Mouse (Mus musculus): Measurements from ENCODE around the gene Phf21a. TPM values are rescaled to one million over a fixed set of nuclear protein-coding genes. Genes with fewer than 3 reads are reported as not detected.

The Phf21a gene
- 54.9 TPM for polyA plus RNA-seq (2017; shearing (Covaris generic))

GRCm38 (mm10) chr2:92092817-92093216 is at the start of gene Phf21a:
Gene Phf21a (plus strand): TSS chr2:92093117.

GRCm38 (mm10) chr2:92374514-92374913 is 281.6 kb downstream of the Phf21a start, which contains the start of the genes Pex16 and Large2:
Gene Pex16 (plus strand): TSS chr2:92374676.
Gene Large2 (minus strand): TSS chr2:92374869.

DNA sequence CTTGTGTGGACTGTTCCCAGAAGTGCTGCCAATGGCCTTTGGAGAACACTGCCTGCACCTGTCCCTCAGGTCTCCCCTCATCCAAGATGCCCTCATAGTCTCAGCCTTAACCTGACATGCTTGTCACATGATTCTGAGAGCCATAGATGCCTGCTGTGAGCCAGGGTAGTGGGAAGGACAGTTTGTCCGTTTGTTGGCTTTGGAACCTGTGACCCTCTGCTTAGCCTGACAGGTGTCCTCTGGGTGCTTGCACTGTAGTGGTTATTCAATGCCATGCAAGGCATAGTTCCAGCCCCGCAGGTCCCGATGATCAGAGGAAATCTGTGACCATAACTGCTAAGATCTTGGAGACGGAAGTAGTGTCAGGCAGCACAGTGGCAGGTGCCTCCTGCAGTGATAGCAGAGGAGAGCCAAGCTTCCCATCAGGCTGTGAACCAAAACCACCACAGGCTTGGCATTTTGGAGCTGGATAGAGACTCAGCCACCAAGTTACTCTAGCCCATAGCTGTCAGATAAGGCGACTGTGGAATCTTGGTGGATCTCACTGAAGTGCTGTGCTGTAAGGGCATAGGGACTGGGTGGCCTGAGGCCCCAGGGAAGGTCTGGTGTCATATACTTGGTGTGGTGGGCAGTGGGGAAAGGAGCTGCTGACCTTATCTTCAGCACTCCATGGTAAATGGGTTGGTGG is 289.1 kb downstream of the Phf21a start, which contains the start of gene 1700029I15Rik:
Gene 1700029I15Rik, plus strand, starts transcription at position 638 of the 688 bp plus-strand sequence.

DNA sequence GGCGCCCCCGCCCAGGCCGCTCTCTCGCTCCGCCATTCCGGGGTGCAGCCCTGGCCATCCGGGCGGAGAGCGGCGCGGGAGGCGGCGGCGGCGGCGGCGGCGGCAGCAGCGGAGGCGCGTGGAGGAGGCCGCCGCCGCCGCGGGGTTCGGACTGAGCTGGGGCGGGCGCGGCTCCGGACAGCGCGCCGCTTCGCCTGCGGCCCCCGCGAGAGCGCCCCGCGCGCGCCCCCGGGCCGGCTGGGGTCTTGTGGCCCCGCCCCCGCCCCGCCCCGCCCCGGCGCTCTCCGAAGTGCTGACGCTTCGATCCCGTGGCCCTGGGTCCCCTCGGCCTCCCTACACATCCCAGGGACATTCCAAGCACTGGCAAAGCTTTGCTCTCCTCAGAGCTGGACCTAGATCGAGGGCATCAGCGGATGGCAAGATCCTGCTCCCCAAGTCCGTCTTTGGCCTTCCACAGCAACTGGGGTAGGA is 308.2 kb downstream of the Phf21a start, which contains the start of gene Mapk8ip1:
Gene Mapk8ip1, minus strand, starts transcription at position 173 of the 471 bp plus-strand sequence.

Other genes starting within 250 kb of the Phf21a start
- 1.0 TPM for gene Chrm4, start 165.9 kb upstream of the Phf21a start, polyA plus RNA-seq (2017; shearing (Covaris generic))
- not detected for gene Mdk, start 160.8 kb upstream of the Phf21a start, polyA plus RNA-seq (2017; shearing (Covaris generic))
- gene Gm9821, start 147.4 kb upstream of the Phf21a start, polyA plus RNA-seq (2017; shearing (Covaris generic)): 0.20 TPM
- gene Dgkz, start 117.3 kb upstream of the Phf21a start, polyA plus RNA-seq (2017; shearing (Covaris generic)): 246 TPM
- 0.52 TPM for gene Creb3l1, start 68.6 kb upstream of the Phf21a start, polyA plus RNA-seq (2017; shearing (Covaris generic))

All from effector memory CD4-positive, alpha-beta T cell, adult 5 months (primary cell).